Mouse (Mus musculus): ENCODE results near the gene Slc25a21. TPM values are rescaled to one million over a fixed set of nuclear protein-coding genes. Genes with fewer than 3 reads are reported as not detected.

The Slc25a21 gene
- polyA plus RNA-seq, 1 experiment from 2014 or later, result 0.27 TPM

GRCm38 (mm10) chr12:56902774-56903456 is 294.4 kb downstream of the Slc25a21 start:
- Histone ChIP-seq H3K4me1 (replicated peaks) (no peaks in the 10 kb centered on the region), H3K4me3 (replicated peaks) (no peak overlapping the region), H3K27ac (no peak overlapping the region), H3K27me3 (no peaks in the 10 kb centered on the region), H3K4me2 (replicated peaks) (no peak overlapping the region), H3K36me3 (no peaks in the 10 kb centered on the region), H3K9me3 (no peaks in the 10 kb centered on the region), H3K9ac (replicated peaks) (no peak overlapping the region)
- ATAC-seq, result no peak
- WGBS, result 78% methylated on average over 8 of the region's 8 CpGs

GRCm38 (mm10) chr12:56897976-56898375 is 299.3 kb downstream of the Slc25a21 start:
- ATAC-seq, result no peak
- Histone ChIP-seq H3K36me3 (no peaks in the 10 kb centered on the region), H3K4me3 (replicated peaks) (no peak overlapping the region), H3K9me3 (no peaks in the 10 kb centered on the region), H3K4me2 (replicated peaks) (no peak overlapping the region), H3K27ac (no peak overlapping the region), H3K27me3 (no peaks in the 10 kb centered on the region), H3K9ac (replicated peaks) (no peak overlapping the region), H3K4me1 (replicated peaks) (no peaks in the 10 kb centered on the region)
- WGBS, result 82% methylated on average over 8 of the region's 8 CpGs

- Histone ChIP-seq H3K27me3 (no peaks in the 10 kb centered on the region), H3K9me3 (no peaks in the 10 kb centered on the region), H3K36me3 (no peaks in the 10 kb centered on the region), H3K9ac (replicated peaks) (no peak overlapping the region), H3K27ac (no peak overlapping the region), H3K4me1 (replicated peaks) (no peaks in the 10 kb centered on the region), H3K4me2 (replicated peaks) (no peak overlapping the region), H3K4me3 (replicated peaks) (no peak overlapping the region)
- WGBS, result 86% methylated on average over 8 of the region's 8 CpGs
- ATAC-seq, result no peak
Observed at GRCm38 (mm10) chr12:56897221-56897937, 299.9 kb downstream of the Slc25a21 start.

GRCm38 (mm10) chr12:56894963-56895362 is 302.3 kb downstream of the Slc25a21 start:
- H3K4me2 ChIP-seq (replicated peaks), result no peak overlapping the region
- no peak overlapping the region for H3K4me3 ChIP-seq (replicated peaks)
- H3K9me3 ChIP-seq, result no peaks in the 10 kb centered on the region
- no peak for ATAC-seq
- H3K36me3 ChIP-seq, result no peaks in the 10 kb centered on the region
- H3K27ac ChIP-seq, result no peak overlapping the region
- no peak overlapping the region for H3K9ac ChIP-seq (replicated peaks)
- WGBS, result 78% methylated on average over 5 of the region's 5 CpGs
- H3K4me1 ChIP-seq (replicated peaks), result no peaks in the 10 kb centered on the region
- H3K27me3 ChIP-seq, result no peaks in the 10 kb centered on the region

GRCm38 (mm10) chr12:56890891-56891726 is 306.2 kb downstream of the Slc25a21 start:
- Histone ChIP-seq H3K27me3 (no peaks in the 10 kb centered on the region), H3K4me2 (replicated peaks) (no peak overlapping the region), H3K9me3 (no peaks in the 10 kb centered on the region), H3K9ac (replicated peaks) (no peak overlapping the region), H3K4me1 (replicated peaks) (no peaks in the 10 kb centered on the region), H3K27ac (no peak overlapping the region), H3K36me3 (no peaks in the 10 kb centered on the region), H3K4me3 (replicated peaks) (no peak overlapping the region)
- WGBS, result 75% methylated on average over 6 of the region's 6 CpGs
- no peak for ATAC-seq

GRCm38 (mm10) chr12:56877796-56878195 is 319.5 kb downstream of the Slc25a21 start:
- Histone ChIP-seq H3K4me3 (replicated peaks) (no peak overlapping the region), H3K4me1 (replicated peaks) (peaks cover 17% of the 10 kb centered on the region), H3K36me3 (no peaks in the 10 kb centered on the region), H3K9ac (replicated peaks) (no peak overlapping the region), H3K9me3 (no peaks in the 10 kb centered on the region), H3K27me3 (no peaks in the 10 kb centered on the region), H3K27ac (no peak overlapping the region), H3K4me2 (replicated peaks) (no peak overlapping the region)
- WGBS, result 32% methylated on average over 3 of the region's 3 CpGs
- no peak for ATAC-seq

GRCm38 (mm10) chr12:56876549-56876948 is 320.7 kb downstream of the Slc25a21 start:
- H3K27me3 ChIP-seq, result no peaks in the 10 kb centered on the region
- H3K4me1 ChIP-seq (replicated peaks), result peaks cover 17% of the 10 kb centered on the region
- peak; percentile 37; the same call in 1 of the 2 replicates for ATAC-seq
- peak overlapping the region; percentile 19; the same call in 1 of the 2 replicates for H3K4me2 ChIP-seq (replicated peaks)
- no peak overlapping the region for H3K9ac ChIP-seq (replicated peaks)
- H3K9me3 ChIP-seq, result no peaks in the 10 kb centered on the region
- no peak overlapping the region for H3K4me3 ChIP-seq (replicated peaks)
- 30% methylated on average over 7 of the region's 7 CpGs for WGBS
- no peak overlapping the region for H3K27ac ChIP-seq
- no peaks in the 10 kb centered on the region for H3K36me3 ChIP-seq

- Histone ChIP-seq H3K4me3 (replicated peaks) (no peak overlapping the region), H3K27ac (no peak overlapping the region), H3K4me1 (replicated peaks) (peaks cover 7% of the 10 kb centered on the region; the same call in 1 of the 2 replicates), H3K27me3 (no peaks in the 10 kb centered on the region), H3K36me3 (no peaks in the 10 kb centered on the region), H3K4me2 (replicated peaks) (no peak overlapping the region), H3K9me3 (no peaks in the 10 kb centered on the region), H3K9ac (replicated peaks) (no peak overlapping the region)
- no peak for ATAC-seq
Observed at GRCm38 (mm10) chr12:56873204-56873603, 324.1 kb downstream of the Slc25a21 start.

GRCm38 (mm10) chr12:56870569-56870968 is 326.7 kb downstream of the Slc25a21 start:
- WGBS, result 85% methylated on average over 3 of the region's 3 CpGs
- no peak for ATAC-seq
- no peak overlapping the region for H3K4me3 ChIP-seq (replicated peaks)
- no peaks in the 10 kb centered on the region for H3K9me3 ChIP-seq
- H3K4me2 ChIP-seq (replicated peaks), result no peak overlapping the region
- no peaks in the 10 kb centered on the region for H3K4me1 ChIP-seq (replicated peaks)
- H3K36me3 ChIP-seq, result no peaks in the 10 kb centered on the region
- H3K27me3 ChIP-seq, result no peaks in the 10 kb centered on the region
- no peak overlapping the region for H3K9ac ChIP-seq (replicated peaks)
- H3K27ac ChIP-seq, result no peak overlapping the region

GRCm38 (mm10) chr12:56863873-56864562 is 333.3 kb downstream of the Slc25a21 start:
- no peaks in the 10 kb centered on the region for H3K9me3 ChIP-seq
- ATAC-seq, result no peak
- no peak overlapping the region for H3K4me2 ChIP-seq (replicated peaks)
- no peaks in the 10 kb centered on the region for H3K27me3 ChIP-seq
- H3K4me1 ChIP-seq (replicated peaks), result no peaks in the 10 kb centered on the region
- WGBS, result 82% methylated on average over 4 of the region's 4 CpGs
- H3K27ac ChIP-seq, result no peak overlapping the region
- no peak overlapping the region for H3K9ac ChIP-seq (replicated peaks)
- no peak overlapping the region for H3K4me3 ChIP-seq (replicated peaks)
- H3K36me3 ChIP-seq, result no peaks in the 10 kb centered on the region

- 42% methylated on average over 4 of the region's 4 CpGs for WGBS
- no peak overlapping the region for H3K27ac ChIP-seq
- H3K36me3 ChIP-seq, result no peaks in the 10 kb centered on the region
- no peak overlapping the region for H3K9ac ChIP-seq (replicated peaks)
- no peak overlapping the region for H3K4me3 ChIP-seq (replicated peaks)
- no peaks in the 10 kb centered on the region for H3K9me3 ChIP-seq
- H3K4me1 ChIP-seq (replicated peaks), result no peaks in the 10 kb centered on the region
- no peak overlapping the region for H3K4me2 ChIP-seq (replicated peaks)
- ATAC-seq, result no peak
- no peaks in the 10 kb centered on the region for H3K27me3 ChIP-seq
Observed at GRCm38 (mm10) chr12:56852679-56853078, 344.6 kb downstream of the Slc25a21 start.
